Mouse (Mus musculus): ENCODE data around the gene Phlda2. TPM values are rescaled to one million over a fixed set of nuclear protein-coding genes. Genes with fewer than 3 reads are reported as not detected.

The Phlda2 gene
- total RNA-seq, 1 experiment from 2014 or later: not detected

GRCm38 (mm10) chr7:143466099-143466677, 36.8 kb downstream of the Phlda2 start:
- ATAC-seq (ENCODE audit: extremely low read depth, insufficient number of reproducible peaks, low FRiP score, poor library complexity, severe bottlenecking): peak; percentile 39; the same call in 1 of the 2 replicates

- ATAC-seq (ENCODE audit: extremely low read depth, insufficient number of reproducible peaks, low FRiP score, poor library complexity, severe bottlenecking): no peak
Measured at GRCm38 (mm10) chr7:143464811-143465560, 38.0 kb downstream of the Phlda2 start.

- ATAC-seq (ENCODE audit: extremely low read depth, insufficient number of reproducible peaks, low FRiP score, poor library complexity, severe bottlenecking): 0 out of 2 replicates have a peak, but pooled peaks have one; percentile 21
Measured at GRCm38 (mm10) chr7:143463865-143464415, 39.0 kb downstream of the Phlda2 start.

GRCm38 (mm10) chr7:143462516-143462915, 40.4 kb downstream of the Phlda2 start:
- no peak for ATAC-seq (ENCODE audit: extremely low read depth, insufficient number of reproducible peaks, low FRiP score, poor library complexity, severe bottlenecking)

- ATAC-seq (ENCODE audit: extremely low read depth, insufficient number of reproducible peaks, low FRiP score, poor library complexity, severe bottlenecking): no peak
Measured at GRCm38 (mm10) chr7:143461920-143462319, 41.0 kb downstream of the Phlda2 start.

- ATAC-seq (ENCODE audit: extremely low read depth, insufficient number of reproducible peaks, low FRiP score, poor library complexity, severe bottlenecking): no peak
Measured at GRCm38 (mm10) chr7:143461294-143461870, 41.6 kb downstream of the Phlda2 start.

- peak; percentile 68 for ATAC-seq (ENCODE audit: extremely low read depth, insufficient number of reproducible peaks, low FRiP score, poor library complexity, severe bottlenecking)
Measured at GRCm38 (mm10) chr7:143460874-143461273, 42.1 kb downstream of the Phlda2 start, which contains the start of gene Cdkn1c. Gene Cdkn1c (minus strand): TSS chr7:143461050.

GRCm38 (mm10) chr7:143460217-143460834, 42.6 kb downstream of the Phlda2 start:
- no peak for ATAC-seq (ENCODE audit: extremely low read depth, insufficient number of reproducible peaks, low FRiP score, poor library complexity, severe bottlenecking)

GRCm38 (mm10) chr7:143459332-143460211, 43.4 kb downstream of the Phlda2 start:
- no peak for ATAC-seq (ENCODE audit: extremely low read depth, insufficient number of reproducible peaks, low FRiP score, poor library complexity, severe bottlenecking)

GRCm38 (mm10) chr7:143458963-143459331, 44.0 kb downstream of the Phlda2 start:
- ATAC-seq (ENCODE audit: extremely low read depth, insufficient number of reproducible peaks, low FRiP score, poor library complexity, severe bottlenecking): no peak

Other genes with a start within 250 kb of the Phlda2 start
- 1.0 and 2.2 TPM in 2 replicates for gene Cdkn1c, start 42.1 kb downstream of the Phlda2 start, total RNA-seq (2017)
- gene Slc22a18, start 29.4 kb downstream of the Phlda2 start, total RNA-seq (2017): not detected in 2 replicates
- 110 and 117 TPM in 2 replicates for gene Nap1l4, start 46.0 kb upstream of the Phlda2 start, total RNA-seq (2017)
- gene Cars, start 96.9 kb upstream of the Phlda2 start, total RNA-seq (2017): 63.9 and 78.8 TPM in 2 replicates
- gene Tnfrsf26, start 125.6 kb upstream of the Phlda2 start, total RNA-seq (2017): 19.0 and 20.9 TPM in 2 replicates
- gene Tnfrsf22, start 146.5 kb upstream of the Phlda2 start, total RNA-seq (2017): 2.1 TPM in 2 replicates
- 8.6 and 10.1 TPM in 2 replicates for gene Tnfrsf23, start 182.7 kb upstream of the Phlda2 start, total RNA-seq (2017)

Measured in neutrophil, adult 5-6 weeks (primary cell).